Mouse (Mus musculus) olfactory bulb, adult 2 months (tissue): ENCODE data around the gene Atg13.

Experiments used
- CTCF ChIP-seq: fragments of 200-500 bp; IDR thresholded peaks from 2 replicates; pipeline ENCODE4 v1.5.1; 2012; ENCODE audit warnings: low read depth, mild to moderate bottlenecking, low read length, moderate library complexity; ENCODE audit not compliant: insufficient read depth
- POLR2A ChIP-seq: fragments of 200-500 bp; IDR thresholded peaks from 2 replicates; pipeline ENCODE4 v1.6.1; 2012; ENCODE audit warnings: mild to moderate bottlenecking, low read depth, low read length, moderate library complexity; ENCODE audit not compliant: insufficient read depth

DNA sequence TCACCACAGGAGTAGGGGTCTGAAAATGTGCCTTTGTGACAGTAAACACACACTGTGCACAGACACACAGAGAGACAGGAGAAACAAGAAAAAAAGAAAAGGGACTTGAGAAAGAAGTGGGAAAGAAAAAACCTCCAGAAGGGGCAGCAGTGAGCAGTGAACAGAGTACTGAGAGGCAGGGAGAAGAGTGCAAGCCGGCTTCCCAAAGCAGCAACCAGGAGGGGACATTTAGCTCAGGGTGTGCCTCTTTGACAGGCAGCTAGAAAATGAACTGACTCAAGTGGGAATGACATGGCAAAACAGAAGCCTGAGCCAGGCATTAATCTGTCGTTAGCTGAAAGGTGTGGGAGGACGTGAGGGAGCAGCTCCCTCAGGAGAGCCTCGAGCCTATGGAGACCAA is 27.5 kb downstream of the Atg13 start:
- no peak for TF ChIP-seq CTCF
- no peak for TF ChIP-seq POLR2A
